Mouse (Mus musculus): ENCODE data around the gene Btd. TPM values are rescaled to one million over a fixed set of nuclear protein-coding genes. Genes with fewer than 3 reads are reported as not detected.
A peak's percentile ranks its signal among the peaks of the same experiment; 100 is the strongest.

Btd gene
- total RNA-seq, 2 experiments from 2014 or later: 7.8 to 9.2 TPM

GRCm38 (mm10) chr14:31644183-31644830 lies 3.5 kb downstream of the Btd start:
- intact Hi-C loops (cut with DNase I): no loop called here
- DNase-seq (ENCODE audit: low spot score in 2 of 2): no peak

- intact Hi-C loops (cut with DNase I): no loop called here
- DNase-seq (ENCODE audit: low spot score in 2 of 2): no peak
These were observed 4.2 kb downstream of the Btd start for GRCm38 (mm10) chr14:31644931-31645547.

- intact Hi-C loops (cut with DNase I): no loop called here
- DNase-seq (ENCODE audit: low spot score in 2 of 2): no peak
These were observed 5.1 kb downstream of the Btd start for GRCm38 (mm10) chr14:31645920-31646319.

- intact Hi-C loops (cut with DNase I): no loop called here
- no peak for DNase-seq (ENCODE audit: low spot score in 2 of 2)
These were observed 7.2 kb downstream of the Btd start for GRCm38 (mm10) chr14:31647991-31648390.

GRCm38 (mm10) chr14:31650347-31650746 lies 9.5 kb downstream of the Btd start:
- intact Hi-C loops (cut with DNase I): loop anchor here (10.0 kb wide), 1 partner anchor 284 kb away; no protein-coding TSS in a partner anchor
- no peak for DNase-seq (ENCODE audit: low spot score in 2 of 2)

GRCm38 (mm10) chr14:31651206-31651605 lies 10.4 kb downstream of the Btd start:
- intact Hi-C loops (cut with DNase I): loop anchor here (10.0 kb wide), 1 partner anchor 284 kb away; no protein-coding TSS in a partner anchor

GRCm38 (mm10) chr14:31652106-31652505 lies 11.3 kb downstream of the Btd start:
- intact Hi-C loops (cut with DNase I): loop anchor here (10.0 kb wide), 1 partner anchor 283 kb away; no protein-coding TSS in a partner anchor
- DNase-seq (ENCODE audit: low spot score in 2 of 2): no peak

More at GRCm38 (mm10) chr14:31651206-31651605, 10.4 kb downstream of the Btd start:
- DNase-seq (ENCODE audit: low spot score in 2 of 2): no peak

- intact Hi-C loops (cut with DNase I): loop anchor here (10.0 kb wide), 1 partner anchor 282 kb away; no protein-coding TSS in a partner anchor
- no peak for DNase-seq (ENCODE audit: low spot score in 2 of 2)
These were observed 11.8 kb downstream of the Btd start for GRCm38 (mm10) chr14:31652624-31653023.

- no peak for DNase-seq (ENCODE audit: low spot score in 2 of 2)
- intact Hi-C loops (cut with DNase I): loop anchor here (10.0 kb wide), 1 partner anchor 282 kb away; no protein-coding TSS in a partner anchor
These were observed 12.5 kb downstream of the Btd start for GRCm38 (mm10) chr14:31653101-31653875.

- intact Hi-C loops (cut with DNase I): loop anchor here (5.0 to 10.0 kb wide), 4 partner anchors 47 to 422 kb away; no protein-coding TSS in a partner anchor
- no peak for DNase-seq (ENCODE audit: low spot score in 2 of 2)
These were observed 14.0 kb downstream of the Btd start for GRCm38 (mm10) chr14:31654816-31655215.

- intact Hi-C loops (cut with DNase I): loop anchor here (5.0 to 10.0 kb wide), 4 partner anchors 47 to 422 kb away; no protein-coding TSS in a partner anchor
- no peak for DNase-seq (ENCODE audit: low spot score in 2 of 2)
These were observed 14.6 kb downstream of the Btd start for GRCm38 (mm10) chr14:31655406-31655805.

GRCm38 (mm10) chr14:31656386-31656785 lies 15.6 kb downstream of the Btd start:
- DNase-seq (ENCODE audit: low spot score in 2 of 2): no peak
- intact Hi-C loops (cut with DNase I): loop anchor here (5.0 to 10.0 kb wide), 4 partner anchors 46 to 421 kb away; no protein-coding TSS in a partner anchor

- intact Hi-C loops (cut with DNase I): loop anchor here (5.0 to 10.0 kb wide), 4 partner anchors 45 to 420 kb away; no protein-coding TSS in a partner anchor
- DNase-seq (ENCODE audit: low spot score in 2 of 2): peak in 1 of 2 experiments; percentile 72
These were observed 16.2 kb downstream of the Btd start for GRCm38 (mm10) chr14:31656857-31657645.

GRCm38 (mm10) chr14:31658126-31658680 lies 17.4 kb downstream of the Btd start:
- intact Hi-C loops (cut with DNase I): loop anchor here (5.0 to 10.0 kb wide), 4 partner anchors 44 to 419 kb away; no protein-coding TSS in a partner anchor
- DNase-seq (ENCODE audit: low spot score in 2 of 2): no peak

- intact Hi-C loops (cut with DNase I): loop anchor here (5.0 to 10.0 kb wide), 4 partner anchors 43 to 418 kb away; no protein-coding TSS in a partner anchor
- DNase-seq (ENCODE audit: low spot score in 2 of 2): no peak
These were observed 18.8 kb downstream of the Btd start for GRCm38 (mm10) chr14:31659501-31660181.

GRCm38 (mm10) chr14:31660312-31661093 lies 19.7 kb downstream of the Btd start:
- intact Hi-C loops (cut with DNase I): no loop called here

More at GRCm38 (mm10) chr14:31660312-31661093, 19.7 kb downstream of the Btd start:
- no peak for DNase-seq (ENCODE audit: low spot score in 2 of 2)

Measured in left cerebral cortex, postnatal 36 days (tissue).